Mouse (Mus musculus) heart, embryonic 11.5 days (tissue): ENCODE measurements around the gene Oxsr1. TPM values are rescaled to one million over a fixed set of nuclear protein-coding genes. Genes with fewer than 3 reads are reported as not detected.

Experiments used
- ATAC-seq: fragments of 200-750 bp; cut with Nextera tagmentation; replicated peaks from 2 replicates; pipeline ENCODE4 v1.8.0; 2017; ENCODE audit warnings: moderate library complexity; ENCODE audit not compliant: insufficient number of reproducible peaks, low FRiP score, low TSS enrichment
- H3K27ac ChIP-seq: fragments of 300-500 bp; sonication (generic); 2 replicates; pipeline ENCODE4 v1.5.1; 2014; ENCODE audit warnings: mild to moderate bottlenecking, low read depth, low read length
- H3K27me3 ChIP-seq: fragments of 300-500 bp; sonication (generic); 2 replicates; pipeline ENCODE4 v1.6.1; 2014; ENCODE audit warnings: mild to moderate bottlenecking, low read length, mixed read lengths; ENCODE audit not compliant: control insufficient read depth, insufficient read depth
- H3K36me3 ChIP-seq: fragments of 300-500 bp; sonication (generic); 2 replicates; pipeline ENCODE4 v1.6.1; 2014; ENCODE audit warnings: mild to moderate bottlenecking, low read length, moderate library complexity, mixed read lengths; ENCODE audit not compliant: control insufficient read depth, insufficient read depth
- H3K4me1 ChIP-seq: fragments of 300-500 bp; sonication (generic); 2 replicates; pipeline ENCODE4 v1.6.1; 2014; ENCODE audit warnings: low read length; ENCODE audit not compliant: control insufficient read depth, insufficient read depth
- H3K4me2 ChIP-seq: fragments of 300-500 bp; sonication (generic); 2 replicates; pipeline ENCODE4 v1.6.1; 2014; ENCODE audit warnings: mild to moderate bottlenecking, moderate library complexity
- H3K4me3 ChIP-seq: fragments of 300-500 bp; sonication (generic); 2 replicates; pipeline ENCODE4 v1.5.1; 2014; ENCODE audit warnings: low read depth, low read length
- H3K9ac ChIP-seq: fragments of 300-500 bp; sonication (generic); 2 replicates; pipeline ENCODE4 v1.6.1; 2014; ENCODE audit warnings: mild to moderate bottlenecking, low read depth, low read length, moderate library complexity
- H3K9me3 ChIP-seq: fragments of 300-500 bp; sonication (generic); replicated peaks from 2 replicates; pipeline ENCODE4 v1.6.1; 2016; ENCODE audit warnings: low read length; ENCODE audit not compliant: control insufficient read depth
- WGBS: fragments of 180-500 bp; shearing (Covaris S2); extraction: QIAGEN DNeasy Blood & Tissue Kit; methylation state at CpG from one replicate; pipeline ENCODE4 v1.1.7; 2014; ENCODE audit not compliant: insufficient replicate concordance; 5-methylcytosine and 5-hydroxymethylcytosine counted together
- polyA plus RNA-seq: library from polyadenylated mRNA; unstranded; fragments of >200 nt; fragmentation: Nextera tagmentation; extraction: Ambion mirVana; gene quantifications from 2 replicates; pipeline ENCODE4 v1.2.1, GENCODE M21; 2014

Oxsr1 gene
- polyA plus RNA-seq, 1 experiment from 2014 or later: 9.9 TPM

DNA sequence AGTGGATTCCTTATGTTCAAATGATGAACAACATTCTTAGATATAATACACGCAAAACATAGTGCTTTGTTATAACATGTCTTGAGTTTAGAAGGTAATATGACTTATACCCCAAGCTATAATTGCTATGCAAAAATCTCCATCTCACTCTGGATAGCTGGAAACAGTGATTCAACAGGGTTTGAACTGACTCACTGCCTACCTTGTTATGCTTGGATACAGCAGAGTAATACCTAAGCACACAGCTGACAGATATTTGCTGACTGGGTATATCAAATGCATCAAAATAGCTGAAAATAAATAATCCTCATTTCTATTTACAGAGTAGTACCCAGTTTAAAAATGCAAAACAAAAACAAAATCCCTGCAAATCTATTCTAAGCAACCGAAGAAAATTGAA is 63.4 kb downstream of the Oxsr1 start:
- H3K4me1 ChIP-seq: no peaks in the 10 kb centered on the region
- no peaks in the 10 kb centered on the region for H3K9me3 ChIP-seq
- ATAC-seq: no peak
- no peak overlapping the region for H3K4me2 ChIP-seq
- H3K9ac ChIP-seq: no peak overlapping the region
- H3K4me3 ChIP-seq: no peak overlapping the region
- H3K36me3 ChIP-seq: peaks cover 21% of the 10 kb centered on the region
- WGBS: 91% methylated on average over 2 of the region's 2 CpGs
- H3K27ac ChIP-seq: no peak overlapping the region
- no peaks in the 10 kb centered on the region for H3K27me3 ChIP-seq

DNA sequence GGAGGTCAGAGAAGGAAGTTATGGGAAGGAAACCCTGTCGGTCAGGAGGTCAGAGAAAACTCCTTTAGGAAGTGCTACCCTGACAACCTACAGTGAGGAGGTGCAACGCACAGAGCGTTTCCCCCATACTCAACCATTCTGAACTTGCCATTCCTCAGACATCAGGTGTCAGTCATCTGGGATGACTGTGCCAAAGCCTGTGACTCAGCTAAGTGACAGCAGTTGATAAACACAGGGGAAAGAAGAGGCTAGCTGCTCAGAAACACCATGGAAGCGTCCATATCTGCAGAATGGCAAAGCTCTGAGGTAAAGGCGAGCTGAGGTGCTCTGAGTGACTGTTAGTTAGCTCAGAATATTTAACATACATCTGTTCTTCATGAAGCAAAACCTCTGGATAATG is 64.1 kb downstream of the Oxsr1 start:
- no peak overlapping the region for H3K27ac ChIP-seq
- no peaks in the 10 kb centered on the region for H3K27me3 ChIP-seq
- 76% methylated on average over 5 of the region's 5 CpGs for WGBS
- no peak for ATAC-seq
- H3K9ac ChIP-seq: no peak overlapping the region
- H3K4me1 ChIP-seq: no peaks in the 10 kb centered on the region
- no peak overlapping the region for H3K4me3 ChIP-seq
- H3K4me2 ChIP-seq: no peak overlapping the region
- H3K9me3 ChIP-seq: no peaks in the 10 kb centered on the region
- peaks cover 21% of the 10 kb centered on the region for H3K36me3 ChIP-seq

DNA sequence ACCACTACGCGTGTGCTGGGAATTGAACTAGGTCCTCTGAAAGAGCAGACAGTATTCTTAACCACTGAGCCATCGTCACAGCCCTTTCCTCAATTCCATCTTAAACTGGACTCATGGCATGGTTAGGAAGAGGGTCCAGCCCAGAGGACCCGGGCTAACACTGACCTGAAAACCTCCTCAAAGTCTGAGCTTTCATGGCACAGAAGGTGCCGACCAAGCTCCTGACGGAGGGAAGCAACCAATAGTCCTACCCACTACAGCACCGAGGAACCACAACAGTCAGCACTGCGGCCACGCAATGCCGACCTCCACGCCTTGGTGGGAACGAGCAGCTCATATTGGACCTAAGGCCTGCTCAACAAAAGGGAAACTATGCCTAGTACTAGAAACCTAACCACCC is 66.1 kb downstream of the Oxsr1 start:
- 95% methylated on average over 12 of the region's 12 CpGs for WGBS
- H3K27me3 ChIP-seq: no peaks in the 10 kb centered on the region
- H3K4me1 ChIP-seq: no peaks in the 10 kb centered on the region
- ATAC-seq: no peak
- H3K9ac ChIP-seq: no peak overlapping the region
- no peak overlapping the region for H3K4me2 ChIP-seq
- H3K9me3 ChIP-seq: no peaks in the 10 kb centered on the region
- H3K4me3 ChIP-seq: no peak overlapping the region
- peaks cover 24% of the 10 kb centered on the region for H3K36me3 ChIP-seq
- no peak overlapping the region for H3K27ac ChIP-seq

DNA sequence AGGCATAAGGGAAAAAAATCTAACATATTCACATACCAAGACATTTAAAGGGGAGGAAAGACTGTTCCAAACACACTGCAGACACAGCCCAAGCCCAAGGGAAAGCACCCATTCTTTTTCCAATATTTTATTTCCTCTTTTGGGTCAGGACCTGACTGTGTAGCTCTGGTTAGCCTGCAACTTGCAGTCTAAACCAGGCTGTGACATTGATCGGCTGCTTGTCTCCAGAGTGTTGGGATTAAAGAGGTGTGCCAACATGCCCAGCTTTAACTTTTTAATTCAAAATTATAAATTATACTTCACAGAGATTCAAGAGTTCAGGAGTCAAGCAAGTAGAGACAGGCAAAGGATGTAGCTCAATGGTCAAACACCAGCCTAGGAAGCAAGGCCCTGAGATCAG is 67.1 kb downstream of the Oxsr1 start:
- Histone ChIP-seq H3K4me2 (no peak overlapping the region), H3K4me3 (no peak overlapping the region), H3K9me3 (no peaks in the 10 kb centered on the region), H3K27ac (no peak overlapping the region), H3K4me1 (no peaks in the 10 kb centered on the region), H3K9ac (no peak overlapping the region), H3K27me3 (no peaks in the 10 kb centered on the region), H3K36me3 (peaks cover 24% of the 10 kb centered on the region)
- no peak for ATAC-seq
- 93% methylated on average over 1 of the region's 1 CpGs for WGBS

DNA sequence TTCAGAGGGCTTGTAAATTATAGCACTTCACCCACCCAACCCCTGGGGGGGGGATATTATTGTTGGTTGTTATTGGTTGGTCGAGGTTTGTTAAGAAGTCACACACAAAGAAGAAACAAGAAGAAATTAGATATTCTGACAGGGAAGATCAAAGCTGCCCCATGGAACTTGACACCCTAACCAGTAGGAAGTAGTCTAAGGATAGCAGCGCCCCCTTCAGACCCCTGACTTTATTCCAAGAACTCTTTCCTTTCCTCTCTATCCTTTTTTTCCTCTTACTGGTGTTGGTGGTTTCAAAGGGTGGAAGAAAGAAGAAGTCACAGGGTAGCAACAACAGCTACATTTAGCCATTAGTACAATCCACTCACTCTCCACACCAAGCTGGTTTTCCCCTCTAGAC is 68.0 kb downstream of the Oxsr1 start:
- ATAC-seq: no peak
- WGBS: 82% methylated on average over 2 of the region's 2 CpGs
- H3K4me3 ChIP-seq: no peak overlapping the region
- H3K9me3 ChIP-seq: no peaks in the 10 kb centered on the region
- H3K4me1 ChIP-seq: no peaks in the 10 kb centered on the region
- no peak overlapping the region for H3K4me2 ChIP-seq
- no peaks in the 10 kb centered on the region for H3K27me3 ChIP-seq
- H3K27ac ChIP-seq: no peak overlapping the region
- H3K9ac ChIP-seq: no peak overlapping the region
- H3K36me3 ChIP-seq: peaks cover 27% of the 10 kb centered on the region

DNA sequence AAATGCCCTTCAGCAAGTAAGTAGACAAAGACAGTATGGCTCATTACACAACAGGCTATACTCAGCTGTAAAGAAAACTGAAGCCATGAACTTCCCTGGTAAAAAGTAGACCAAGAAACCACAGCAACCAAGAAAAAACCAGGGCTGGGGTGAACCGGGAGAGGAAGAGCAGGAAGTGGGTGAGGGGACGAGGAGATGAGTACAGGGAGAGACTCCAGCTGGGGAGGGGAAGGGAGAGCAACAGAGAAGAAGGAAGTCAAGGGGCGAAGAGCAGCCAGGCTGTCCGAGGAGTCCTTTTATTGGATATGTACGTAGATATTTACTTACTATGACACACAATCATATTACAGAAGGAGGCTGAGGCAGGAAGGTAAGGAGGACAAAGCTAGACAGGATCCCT is 74.2 kb downstream of the Oxsr1 start:
- ATAC-seq: no peak
- H3K36me3 ChIP-seq: peaks cover 16% of the 10 kb centered on the region

DNA sequence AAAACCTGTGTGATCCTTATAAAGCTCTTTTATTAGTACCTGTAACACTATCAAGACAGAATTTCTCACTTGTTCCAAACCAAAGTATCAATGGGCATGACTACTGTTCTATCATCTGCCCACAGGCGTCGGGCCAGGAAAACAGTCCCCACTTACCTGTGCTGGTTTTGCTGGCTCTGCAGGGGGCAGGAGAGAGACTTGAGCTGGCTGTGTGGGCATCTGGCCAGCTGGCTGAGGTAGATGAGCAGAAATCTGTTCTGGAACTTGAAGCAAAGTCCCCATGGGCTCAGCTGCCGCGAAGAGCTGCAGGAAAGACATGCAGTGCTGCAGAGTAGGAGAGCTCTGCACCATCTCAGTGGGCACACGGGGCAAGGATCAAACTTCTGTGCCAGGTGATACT is 75.4 kb downstream of the Oxsr1 start:
- H3K4me1 ChIP-seq: no peaks in the 10 kb centered on the region
- no peak overlapping the region for H3K4me3 ChIP-seq
- no peaks in the 10 kb centered on the region for H3K9me3 ChIP-seq
- peaks cover 16% of the 10 kb centered on the region for H3K36me3 ChIP-seq
- H3K27me3 ChIP-seq: no peaks in the 10 kb centered on the region
- H3K9ac ChIP-seq: no peak overlapping the region
- H3K4me2 ChIP-seq: no peak overlapping the region
- no peak overlapping the region for H3K27ac ChIP-seq
- no peak for ATAC-seq
- WGBS: 85% methylated on average over 5 of the region's 5 CpGs

More for the DNA sequence above, 74.2 kb downstream of the Oxsr1 start:
- Histone ChIP-seq H3K9me3 (no peaks in the 10 kb centered on the region), H3K4me1 (no peaks in the 10 kb centered on the region), H3K4me3 (no peak overlapping the region), H3K27ac (no peak overlapping the region), H3K9ac (no peak overlapping the region), H3K27me3 (no peaks in the 10 kb centered on the region), H3K4me2 (no peak overlapping the region)
- 81% methylated on average over 5 of the region's 5 CpGs for WGBS

DNA sequence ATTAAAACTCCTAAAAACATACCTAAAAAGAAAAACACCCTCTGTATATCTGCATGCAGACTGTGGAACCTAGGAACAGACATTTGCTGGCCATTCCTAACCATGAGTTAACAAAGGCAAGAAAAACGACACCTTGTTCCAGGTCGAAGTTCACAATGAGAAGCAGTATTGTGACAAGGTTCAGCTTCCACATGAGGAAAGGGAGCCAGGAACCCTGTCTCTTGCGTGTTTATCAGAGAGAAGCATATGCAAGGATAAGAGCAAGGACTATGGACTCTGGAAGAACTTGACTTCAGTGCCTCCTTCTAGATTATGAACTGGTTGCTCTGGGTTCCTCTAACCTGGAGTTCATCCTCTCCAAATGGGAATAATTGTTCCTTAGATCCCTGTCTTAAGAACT is 78.2 kb downstream of the Oxsr1 start:
- no peaks in the 10 kb centered on the region for H3K4me1 ChIP-seq
- H3K36me3 ChIP-seq: peaks cover 14% of the 10 kb centered on the region
- H3K27ac ChIP-seq: no peak overlapping the region
- no peak for ATAC-seq
- no peak overlapping the region for H3K9ac ChIP-seq
- no peaks in the 10 kb centered on the region for H3K27me3 ChIP-seq
- H3K4me3 ChIP-seq: no peak overlapping the region
- no peak overlapping the region for H3K4me2 ChIP-seq
- 91% methylated on average over 3 of the region's 3 CpGs for WGBS
- H3K9me3 ChIP-seq: no peaks in the 10 kb centered on the region

DNA sequence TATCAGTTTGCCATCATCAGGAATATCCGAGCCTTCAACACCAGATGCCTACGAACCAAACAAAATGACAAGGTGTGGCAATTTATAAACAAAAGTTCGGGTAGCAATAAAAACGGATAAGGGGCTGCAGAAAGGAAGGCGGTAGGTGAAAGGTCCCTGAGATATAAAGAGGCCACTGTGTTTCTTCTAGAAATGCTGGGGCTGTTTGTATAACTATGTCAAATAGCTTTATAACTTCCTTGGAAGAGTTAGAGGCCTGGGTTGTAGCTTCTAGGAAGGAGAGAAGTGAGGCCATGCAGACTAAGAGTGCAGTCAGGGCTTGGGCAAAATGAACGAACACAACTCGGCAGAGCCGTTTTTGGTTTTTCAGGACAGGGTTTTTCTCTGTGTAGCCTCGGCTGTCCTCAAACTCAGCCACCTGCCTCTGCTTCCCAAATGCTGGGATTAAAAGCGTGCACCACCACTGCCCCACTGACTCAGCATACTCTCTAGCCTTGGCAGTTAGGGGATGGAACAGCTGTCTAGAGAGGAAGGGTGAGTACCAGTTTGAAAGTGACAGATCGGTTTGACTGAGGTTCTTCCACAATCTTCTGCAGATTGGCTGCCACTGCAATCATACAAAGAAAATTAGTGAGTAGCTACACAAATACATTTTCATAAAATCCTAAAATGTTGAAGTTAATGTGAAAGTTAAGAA is 80.9 kb downstream of the Oxsr1 start:
- Histone ChIP-seq H3K4me3 (no peak overlapping the region), H3K27ac (no peak overlapping the region), H3K4me1 (no peaks in the 10 kb centered on the region), H3K4me2 (no peak overlapping the region), H3K36me3 (peaks cover 18% of the 10 kb centered on the region), H3K27me3 (no peaks in the 10 kb centered on the region), H3K9ac (no peak overlapping the region), H3K9me3 (no peaks in the 10 kb centered on the region)
- 81% methylated on average over 11 of the region's 11 CpGs for WGBS
- no peak for ATAC-seq
